Mouse (Mus musculus): ENCODE results near the gene Dusp27. TPM values are rescaled to one million over a fixed set of nuclear protein-coding genes. Genes with fewer than 3 reads are reported as not detected.
A peak's percentile ranks its signal among the peaks of the same experiment; 100 is the strongest.

The Dusp27 gene
- polyA plus RNA-seq, 1 experiment from 2014 or later, result 1.00 TPM

GRCm38 (mm10) chr1:166157712-166158111 is 30.0 kb upstream of the Dusp27 start:
- WGBS, result 82% methylated on average over 12 of the region's 12 CpGs
- H3K4me1 ChIP-seq, result peaks cover 16% of the 10 kb centered on the region
- no peaks in the 10 kb centered on the region for H3K36me3 ChIP-seq
- ATAC-seq (ENCODE audit: low FRiP score), result no peak
- no peak overlapping the region for H3K4me2 ChIP-seq
- H3K27me3 ChIP-seq (replicated peaks), result peaks cover 33% of the 10 kb centered on the region
- H3K9ac ChIP-seq (replicated peaks), result no peak overlapping the region
- H3K4me3 ChIP-seq (replicated peaks), result no peak overlapping the region
- no peak overlapping the region for H3K27ac ChIP-seq (replicated peaks)
- H3K9me3 ChIP-seq (replicated peaks), result no peaks in the 10 kb centered on the region

DNA sequence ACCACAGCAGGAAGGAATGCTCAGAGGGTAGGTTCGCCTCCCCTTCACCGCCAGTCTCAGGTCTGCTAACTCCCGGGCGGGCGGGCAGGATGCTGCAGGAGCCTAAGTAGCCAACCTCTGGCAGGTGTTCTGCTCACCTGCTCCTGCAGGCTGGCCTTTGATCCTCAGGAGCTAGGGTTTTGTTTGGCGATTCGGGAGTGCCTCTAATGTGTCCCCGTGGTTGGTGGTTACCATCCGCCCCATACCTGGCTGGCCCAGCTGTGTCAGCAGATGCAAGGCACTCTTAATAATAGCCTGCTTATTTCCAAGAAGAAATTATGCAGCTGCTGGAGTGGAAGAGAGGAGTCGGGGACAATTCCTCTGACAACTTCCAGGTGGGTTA is 27.4 kb upstream of the Dusp27 start:
- Histone ChIP-seq H3K4me2 (no peak overlapping the region), H3K27ac (replicated peaks) (no peak overlapping the region), H3K4me1 (peaks cover 12% of the 10 kb centered on the region), H3K36me3 (no peaks in the 10 kb centered on the region), H3K27me3 (replicated peaks) (peaks cover 30% of the 10 kb centered on the region), H3K9ac (replicated peaks) (no peak overlapping the region), H3K4me3 (replicated peaks) (no peak overlapping the region), H3K9me3 (replicated peaks) (no peaks in the 10 kb centered on the region)
- WGBS, result 58% methylated on average over 10 of the region's 10 CpGs
- ATAC-seq (ENCODE audit: low FRiP score), result no peak

DNA sequence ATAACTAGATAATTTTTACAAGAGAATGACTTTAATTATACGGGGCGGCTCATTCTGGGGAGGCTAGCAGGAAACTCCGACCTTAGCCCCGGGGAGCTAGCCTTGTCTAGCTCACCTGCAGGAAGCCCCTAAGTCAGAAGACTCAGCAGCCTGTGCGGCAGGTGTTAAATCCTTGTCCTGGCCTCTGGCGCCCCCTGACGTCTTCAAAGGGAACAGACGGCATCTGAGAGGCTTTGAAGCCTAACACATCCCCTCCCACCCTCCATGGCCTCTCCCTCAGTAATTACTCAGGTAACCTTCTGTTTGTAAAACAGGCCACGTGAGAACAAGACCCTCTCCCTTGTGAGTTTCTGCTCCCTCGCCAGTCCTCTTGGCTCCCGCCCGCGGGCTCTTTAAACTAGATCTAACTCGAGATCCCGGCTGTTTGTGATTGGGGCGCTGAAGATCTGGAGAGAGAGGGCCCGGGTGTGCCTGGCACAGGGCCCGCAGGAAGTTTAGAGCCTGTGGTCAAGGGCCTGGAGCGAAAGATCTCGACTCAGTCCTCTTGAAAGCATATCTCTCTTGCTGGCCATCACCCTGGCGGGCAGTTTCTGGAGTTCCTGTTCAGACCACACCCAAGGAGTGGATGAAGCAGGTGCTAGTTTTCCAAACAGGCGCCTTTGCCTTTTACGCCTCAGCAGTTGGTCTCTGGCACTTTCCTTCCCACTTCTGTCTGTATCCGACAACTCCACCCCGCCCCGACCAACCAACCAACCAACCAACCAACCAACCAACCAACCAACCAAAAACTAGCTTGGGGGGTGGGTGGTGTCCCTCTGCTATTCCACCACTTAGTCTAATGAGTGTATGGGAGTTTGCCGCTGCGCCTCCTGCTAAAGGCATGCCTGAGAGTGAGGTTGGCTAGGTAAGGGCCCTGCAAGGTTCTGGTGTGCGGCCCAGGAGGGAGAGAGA is 26.7 kb upstream of the Dusp27 start:
- Histone ChIP-seq H3K4me2 (peak overlapping the region; percentile 51), H3K9me3 (replicated peaks) (no peaks in the 10 kb centered on the region), H3K4me3 (replicated peaks) (no peak overlapping the region; the same call in 1 of the 2 replicates), H3K36me3 (no peaks in the 10 kb centered on the region), H3K27ac (replicated peaks) (no peak overlapping the region), H3K27me3 (replicated peaks) (peaks cover 24% of the 10 kb centered on the region), H3K4me1 (peaks cover 12% of the 10 kb centered on the region), H3K9ac (replicated peaks) (no peak overlapping the region)
- peak; percentile 72 for ATAC-seq (ENCODE audit: low FRiP score)
- WGBS, result 19% methylated on average over 29 of the region's 29 CpGs

- Histone ChIP-seq H3K27me3 (replicated peaks) (peaks cover 16% of the 10 kb centered on the region), H3K4me3 (replicated peaks) (no peak overlapping the region), H3K9me3 (replicated peaks) (no peaks in the 10 kb centered on the region), H3K9ac (replicated peaks) (no peak overlapping the region), H3K4me1 (peaks cover 12% of the 10 kb centered on the region), H3K36me3 (no peaks in the 10 kb centered on the region), H3K27ac (replicated peaks) (no peak overlapping the region), H3K4me2 (peak overlapping the region; percentile 27; the same call in 1 of the 2 replicates)
- 13% methylated on average over 18 of the region's 18 CpGs for WGBS
- peak; percentile 70 for ATAC-seq (ENCODE audit: low FRiP score)
Measured at GRCm38 (mm10) chr1:166153351-166154120, 25.8 kb upstream of the Dusp27 start.

- ATAC-seq (ENCODE audit: low FRiP score), result no peak
Measured at GRCm38 (mm10) chr1:166152034-166152433, 24.3 kb upstream of the Dusp27 start.

GRCm38 (mm10) chr1:166151341-166151740 is 23.6 kb upstream of the Dusp27 start:
- no peak for ATAC-seq (ENCODE audit: low FRiP score)
- 42% methylated on average over 11 of the region's 11 CpGs for WGBS

More at GRCm38 (mm10) chr1:166152034-166152433, 24.3 kb upstream of the Dusp27 start:
- no peak overlapping the region for H3K27ac ChIP-seq (replicated peaks)
- WGBS, result 89% methylated on average over 10 of the region's 10 CpGs
- no peaks in the 10 kb centered on the region for H3K9me3 ChIP-seq (replicated peaks)
- H3K27me3 ChIP-seq (replicated peaks), result peaks cover 16% of the 10 kb centered on the region
- H3K4me2 ChIP-seq, result no peak overlapping the region
- peaks cover 12% of the 10 kb centered on the region for H3K4me1 ChIP-seq
- H3K4me3 ChIP-seq (replicated peaks), result no peak overlapping the region
- H3K9ac ChIP-seq (replicated peaks), result no peak overlapping the region
- no peaks in the 10 kb centered on the region for H3K36me3 ChIP-seq

GRCm38 (mm10) chr1:166150035-166150434 is 22.3 kb upstream of the Dusp27 start:
- H3K4me2 ChIP-seq, result no peak overlapping the region
- ATAC-seq (ENCODE audit: low FRiP score), result no peak
- H3K27ac ChIP-seq (replicated peaks), result no peak overlapping the region
- no peak overlapping the region for H3K9ac ChIP-seq (replicated peaks)
- 77% methylated on average over 7 of the region's 7 CpGs for WGBS
- H3K4me3 ChIP-seq (replicated peaks), result no peak overlapping the region
- no peaks in the 10 kb centered on the region for H3K9me3 ChIP-seq (replicated peaks)
- no peaks in the 10 kb centered on the region for H3K36me3 ChIP-seq
- H3K4me1 ChIP-seq, result peaks cover 12% of the 10 kb centered on the region
- H3K27me3 ChIP-seq (replicated peaks), result peaks cover 8% of the 10 kb centered on the region

More at GRCm38 (mm10) chr1:166151341-166151740, 23.6 kb upstream of the Dusp27 start:
- Histone ChIP-seq H3K4me1 (peaks cover 12% of the 10 kb centered on the region), H3K27me3 (replicated peaks) (peaks cover 16% of the 10 kb centered on the region), H3K9me3 (replicated peaks) (no peaks in the 10 kb centered on the region), H3K9ac (replicated peaks) (no peak overlapping the region), H3K27ac (replicated peaks) (no peak overlapping the region), H3K4me2 (peak overlapping the region; percentile 24), H3K4me3 (replicated peaks) (no peak overlapping the region), H3K36me3 (no peaks in the 10 kb centered on the region)

- no peaks in the 10 kb centered on the region for H3K9me3 ChIP-seq (replicated peaks)
- H3K4me2 ChIP-seq, result no peak overlapping the region
- no peak overlapping the region for H3K27ac ChIP-seq (replicated peaks)
- no peak overlapping the region for H3K9ac ChIP-seq (replicated peaks)
- H3K27me3 ChIP-seq (replicated peaks), result peaks cover 2% of the 10 kb centered on the region
- H3K4me1 ChIP-seq, result peaks cover 11% of the 10 kb centered on the region
- no peaks in the 10 kb centered on the region for H3K36me3 ChIP-seq
- no peak for ATAC-seq (ENCODE audit: low FRiP score)
- 87% methylated on average over 4 of the region's 4 CpGs for WGBS
- H3K4me3 ChIP-seq (replicated peaks), result no peak overlapping the region
Measured at GRCm38 (mm10) chr1:166149441-166149840, 21.7 kb upstream of the Dusp27 start.

- Histone ChIP-seq H3K27me3 (replicated peaks) (no peaks in the 10 kb centered on the region; the same call in 1 of the 2 replicates), H3K4me2 (no peak overlapping the region), H3K9ac (replicated peaks) (no peak overlapping the region), H3K4me1 (no peaks in the 10 kb centered on the region), H3K36me3 (no peaks in the 10 kb centered on the region), H3K4me3 (replicated peaks) (no peak overlapping the region), H3K27ac (replicated peaks) (no peak overlapping the region), H3K9me3 (replicated peaks) (no peaks in the 10 kb centered on the region)
- ATAC-seq (ENCODE audit: low FRiP score), result no peak
- 72% methylated on average over 3 of the region's 3 CpGs for WGBS
Measured at GRCm38 (mm10) chr1:166147657-166148056, 19.9 kb upstream of the Dusp27 start.

GRCm38 (mm10) chr1:166146626-166147025 is 18.9 kb upstream of the Dusp27 start:
- ATAC-seq (ENCODE audit: low FRiP score), result no peak
- Histone ChIP-seq H3K27me3 (replicated peaks) (no peaks in the 10 kb centered on the region; the same call in 1 of the 2 replicates), H3K4me1 (no peaks in the 10 kb centered on the region), H3K4me2 (no peak overlapping the region), H3K4me3 (replicated peaks) (no peak overlapping the region), H3K9me3 (replicated peaks) (no peaks in the 10 kb centered on the region), H3K9ac (replicated peaks) (no peak overlapping the region), H3K27ac (replicated peaks) (no peak overlapping the region), H3K36me3 (no peaks in the 10 kb centered on the region)
- 90% methylated on average over 11 of the region's 11 CpGs for WGBS

DNA sequence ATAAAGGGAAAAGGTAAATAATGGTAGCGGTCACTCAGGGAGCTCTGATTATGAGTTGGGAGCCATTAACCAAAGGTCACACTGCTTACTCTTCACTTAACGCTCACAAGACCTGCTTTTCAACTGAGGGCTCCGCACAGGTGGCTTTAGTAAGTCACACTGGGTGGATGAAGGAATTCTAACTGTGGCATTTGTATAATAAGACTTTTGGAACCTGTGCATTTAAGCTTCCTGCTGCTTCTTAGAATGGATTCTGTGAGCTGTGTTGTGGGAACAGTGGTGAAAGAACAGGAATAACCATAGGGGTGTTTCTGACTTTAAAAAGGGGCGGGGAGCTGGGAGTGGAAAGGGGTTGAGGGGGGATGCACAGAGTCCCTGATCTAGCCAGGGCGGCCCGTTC is 14.6 kb upstream of the Dusp27 start:
- Histone ChIP-seq H3K27me3 (replicated peaks) (no peaks in the 10 kb centered on the region), H3K4me3 (replicated peaks) (no peak overlapping the region), H3K4me1 (peaks cover 7% of the 10 kb centered on the region), H3K27ac (replicated peaks) (no peak overlapping the region), H3K9me3 (replicated peaks) (no peaks in the 10 kb centered on the region), H3K36me3 (no peaks in the 10 kb centered on the region), H3K9ac (replicated peaks) (no peak overlapping the region), H3K4me2 (no peak overlapping the region)
- ATAC-seq (ENCODE audit: low FRiP score), result no peak
- WGBS, result 82% methylated on average over 6 of the region's 6 CpGs
